Mouse (Mus musculus) splenic B cell, adult 2 months (primary cell): ENCODE measurements around the gene Hoxa11.

Experiments
- DNase-seq: peaks from one replicate; pipeline ENCODE4 v3.0.0-alpha.2; 2011; ENCODE audit warnings: low read depth, low spot score
- H3K27me3 ChIP-seq: 2 replicates; pipeline ENCODE4 v1.6.1; 2012; ENCODE audit warnings: mild to moderate bottlenecking, low read length, moderate library complexity, mixed read lengths; ENCODE audit not compliant: control insufficient read depth, poor library complexity, insufficient read depth, severe bottlenecking
- H3K36me3 ChIP-seq: 2 replicates; pipeline ENCODE4 v1.6.1; 2012; ENCODE audit warnings: mild to moderate bottlenecking, low read length, moderate library complexity, mixed read lengths; ENCODE audit not compliant: control insufficient read depth, poor library complexity, insufficient read depth, severe bottlenecking

Gene Hoxa11

DNA sequence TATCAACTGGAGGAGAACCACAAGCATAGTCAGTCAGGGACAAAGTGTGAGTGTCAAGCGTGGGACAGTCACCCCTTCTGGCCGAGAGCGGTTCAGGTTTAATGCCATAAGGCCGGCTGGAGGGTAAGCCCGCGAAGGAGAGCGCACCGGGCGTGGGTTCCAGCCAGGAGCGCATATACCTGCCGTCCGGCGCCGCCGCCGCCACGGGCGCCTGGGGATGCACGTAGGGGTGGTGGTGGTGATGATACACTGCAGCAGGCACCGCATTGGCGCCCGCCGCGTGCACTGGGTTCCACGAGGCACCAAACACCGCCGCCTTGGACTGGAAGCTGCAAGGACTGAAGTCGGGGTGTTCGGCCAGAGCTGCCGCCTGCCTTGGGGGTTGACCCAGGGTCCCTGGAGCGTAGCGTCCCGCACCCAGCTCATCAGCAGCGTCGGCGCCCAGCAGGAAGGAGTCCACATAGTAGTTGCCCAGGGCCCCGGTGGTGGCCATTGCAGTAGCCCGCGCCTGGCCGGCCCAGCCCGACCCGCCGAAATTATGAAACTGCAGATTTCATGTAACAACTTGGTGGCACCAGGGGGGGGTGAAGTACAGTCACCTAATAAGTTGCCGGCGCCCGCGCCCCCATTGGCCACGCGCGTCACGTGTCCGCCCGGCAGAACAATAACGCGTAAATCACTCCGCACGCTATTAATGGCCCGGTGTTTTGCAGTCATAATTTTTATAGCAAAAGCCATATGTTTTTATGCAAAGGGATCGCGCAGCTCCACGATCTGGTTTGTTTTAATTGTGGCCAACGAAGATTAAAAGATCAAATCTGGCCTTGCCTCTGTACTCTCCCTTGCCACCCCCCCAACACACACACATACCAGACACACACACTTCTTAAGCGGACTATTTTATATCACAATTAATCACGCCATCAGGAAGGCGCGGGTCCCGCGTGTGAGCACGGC, 19.7 kb downstream of the Hoxa11 start:
- Histone ChIP-seq H3K27me3 (peaks cover 5% of the 10 kb centered on the region), H3K36me3 (no peaks in the 10 kb centered on the region)
- no peak for DNase-seq

DNA sequence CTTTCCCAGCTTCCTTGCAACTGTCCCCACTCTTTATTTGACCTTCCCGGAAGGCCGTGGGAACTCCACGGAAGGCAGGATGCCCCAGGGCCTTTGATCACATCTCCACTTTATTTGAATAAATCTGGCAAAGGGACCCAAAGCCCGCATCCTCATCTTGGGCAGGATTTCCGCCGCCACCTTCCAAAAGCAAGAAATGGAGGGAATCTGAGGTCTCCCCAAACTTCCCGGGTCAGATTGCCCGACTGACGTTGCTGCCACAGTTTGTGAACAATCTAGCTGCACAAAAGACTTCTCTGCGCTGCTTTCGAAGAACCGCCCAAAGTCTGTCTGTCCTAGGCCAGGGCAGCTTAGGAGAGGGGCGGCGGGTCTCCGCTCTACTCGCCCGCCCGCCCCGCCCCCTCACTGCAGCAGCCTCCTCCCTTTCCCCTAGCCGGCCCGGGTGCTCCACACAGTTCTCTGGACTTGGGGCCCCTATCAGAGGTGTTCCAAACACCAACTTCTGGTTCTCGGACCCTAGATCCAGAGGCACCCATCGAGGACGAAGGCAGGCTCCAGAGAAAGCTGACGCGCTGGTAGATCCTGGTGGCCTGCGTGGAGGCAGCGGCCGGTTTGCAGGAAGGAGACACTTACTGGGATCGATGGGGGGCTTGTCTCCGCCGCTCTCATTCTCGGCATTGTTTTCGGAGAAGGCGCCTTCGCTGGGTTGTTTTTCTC, 20.6 kb downstream of the Hoxa11 start:
- Histone ChIP-seq H3K36me3 (no peaks in the 10 kb centered on the region), H3K27me3 (peaks cover 5% of the 10 kb centered on the region)
- peak; percentile 20 for DNase-seq

DNA sequence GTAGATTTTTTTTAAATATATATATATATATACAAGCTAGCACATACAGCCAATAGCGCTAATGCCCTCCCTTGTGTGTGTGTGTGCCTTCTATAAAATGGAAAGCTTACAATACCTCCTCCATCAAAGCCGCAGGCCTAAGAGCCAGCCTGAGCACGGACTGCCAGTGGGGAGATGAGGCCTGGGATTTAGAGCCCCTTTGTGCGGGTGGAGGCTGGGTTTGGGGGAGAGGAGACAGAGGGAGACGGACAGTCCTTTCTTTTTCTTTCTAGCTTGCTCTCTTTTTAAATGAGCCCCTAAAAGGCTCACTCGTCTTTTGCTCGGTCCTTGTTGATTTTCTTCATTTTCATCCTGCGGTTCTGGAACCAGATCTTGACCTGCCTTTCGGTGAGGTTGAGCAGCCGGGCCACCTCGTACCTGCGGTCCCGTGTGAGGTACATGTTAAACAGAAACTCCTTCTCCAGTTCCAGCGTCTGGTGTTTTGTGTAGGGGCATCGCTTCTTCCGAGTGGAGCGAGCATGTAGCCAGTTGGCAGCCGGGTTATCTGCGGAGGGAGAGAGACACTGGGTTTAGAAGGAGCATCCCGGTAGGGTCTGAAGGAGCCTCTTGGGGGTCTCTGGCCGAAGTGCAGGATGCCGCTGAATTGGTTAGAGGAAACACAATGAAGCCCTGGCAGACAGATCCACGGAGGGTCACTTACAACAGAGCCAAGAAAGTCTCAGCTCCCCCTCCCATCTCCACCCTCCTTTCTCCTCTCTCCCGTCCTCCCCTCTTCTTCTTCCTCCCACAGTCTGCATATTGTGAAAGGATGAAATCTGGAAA, 21.5 kb downstream of the Hoxa11 start:
- Histone ChIP-seq H3K36me3 (no peaks in the 10 kb centered on the region), H3K27me3 (peaks cover 4% of the 10 kb centered on the region)
- peak; percentile 26 for DNase-seq

DNA sequence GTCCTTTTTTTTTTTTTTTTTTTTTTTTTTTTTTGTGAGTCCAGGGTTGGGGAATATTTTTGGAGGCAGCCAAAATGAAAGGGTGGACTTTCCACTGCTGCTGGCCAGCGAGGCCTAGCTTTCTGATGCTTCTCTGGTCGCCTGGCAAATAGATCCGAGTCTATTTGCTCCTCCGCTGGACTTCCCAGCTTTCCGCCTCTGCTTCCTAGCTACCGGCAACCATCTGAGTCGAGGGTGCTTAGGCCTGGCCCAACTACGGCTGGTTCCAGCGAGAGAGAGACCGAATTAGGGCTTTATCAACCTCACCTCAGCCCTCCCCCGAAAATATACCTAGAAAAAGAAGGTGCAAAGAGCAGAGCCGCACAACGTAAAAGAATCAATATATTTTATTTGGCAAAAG, 22.9 kb downstream of the Hoxa11 start:
- no peaks in the 10 kb centered on the region for H3K36me3 ChIP-seq
- DNase-seq = no peak
- peaks cover 5% of the 10 kb centered on the region for H3K27me3 ChIP-seq

DNA sequence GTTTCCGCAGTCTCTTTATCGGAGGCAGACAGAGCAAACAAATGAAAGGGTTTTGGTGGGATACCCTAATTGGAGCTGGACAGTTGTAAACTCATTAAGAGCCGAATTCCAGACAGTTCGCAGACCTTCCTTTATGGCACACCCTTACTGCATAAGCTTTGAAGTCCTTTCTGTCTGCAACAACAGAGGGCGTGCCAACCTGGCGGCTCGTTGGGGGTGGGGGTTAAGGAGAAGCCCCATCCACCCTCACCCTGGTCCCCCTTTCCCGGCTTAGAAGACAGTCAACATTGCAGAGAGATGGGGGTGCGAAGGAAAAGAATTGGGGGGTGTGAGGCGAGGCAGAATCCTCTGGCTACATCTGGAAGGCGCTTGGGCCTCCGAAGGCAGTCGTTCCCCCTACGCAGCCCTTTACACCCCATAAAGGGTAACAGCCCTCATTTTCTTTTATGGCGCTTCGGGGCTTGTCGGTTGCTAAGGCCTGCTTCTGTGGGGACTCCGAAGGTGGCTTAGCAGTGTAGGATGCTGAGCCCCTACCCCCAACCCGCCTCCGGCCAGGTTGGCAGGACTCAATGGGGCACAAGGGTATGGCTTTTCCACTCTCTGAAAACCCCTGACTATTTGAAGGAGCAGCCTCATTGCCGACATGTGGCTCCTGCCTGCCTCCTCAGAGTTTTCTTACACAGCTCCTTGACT, 23.5 kb downstream of the Hoxa11 start:
- no peak for DNase-seq
- H3K27me3 ChIP-seq = peaks cover 5% of the 10 kb centered on the region
- H3K36me3 ChIP-seq = no peaks in the 10 kb centered on the region

DNA sequence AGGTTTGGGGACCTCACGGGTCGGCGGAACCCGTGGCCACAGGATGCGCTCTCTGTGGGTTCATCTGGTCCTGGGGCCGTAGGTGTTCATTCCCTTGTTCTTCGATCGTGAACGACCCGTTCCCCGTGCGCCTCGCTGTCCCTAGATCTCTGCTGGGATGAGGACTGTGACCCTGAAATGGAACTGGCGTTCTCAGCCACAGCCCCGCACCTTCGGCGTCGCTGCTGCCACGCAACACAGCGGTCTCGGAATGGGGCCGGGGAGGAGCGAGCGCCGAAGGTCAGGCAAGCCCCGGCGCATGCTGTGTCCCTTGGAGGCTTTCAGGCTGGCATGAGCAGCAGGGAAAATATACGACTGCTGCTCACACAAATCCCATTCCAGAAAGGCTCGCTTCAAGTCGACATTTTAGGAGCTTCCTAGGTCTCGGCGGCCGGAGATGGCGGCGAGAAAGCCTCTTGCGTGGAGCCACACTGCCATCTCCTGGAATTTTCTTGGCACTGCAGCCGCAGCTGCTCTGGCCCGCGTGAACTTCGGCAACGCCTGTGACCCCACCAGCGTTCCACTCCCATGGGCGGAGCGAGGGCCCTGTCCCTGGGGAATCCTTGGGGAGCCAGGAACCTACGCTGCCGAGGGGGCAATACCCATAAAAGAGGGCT, 24.1 kb downstream of the Hoxa11 start, which contains the start of gene Hoxa7:
Hoxa7 (minus strand) TSS at position 518 of the 656 bp plus-strand sequence.
- peak; percentile 90 for DNase-seq
- peaks cover 5% of the 10 kb centered on the region for H3K27me3 ChIP-seq
- H3K36me3 ChIP-seq = no peaks in the 10 kb centered on the region

DNA sequence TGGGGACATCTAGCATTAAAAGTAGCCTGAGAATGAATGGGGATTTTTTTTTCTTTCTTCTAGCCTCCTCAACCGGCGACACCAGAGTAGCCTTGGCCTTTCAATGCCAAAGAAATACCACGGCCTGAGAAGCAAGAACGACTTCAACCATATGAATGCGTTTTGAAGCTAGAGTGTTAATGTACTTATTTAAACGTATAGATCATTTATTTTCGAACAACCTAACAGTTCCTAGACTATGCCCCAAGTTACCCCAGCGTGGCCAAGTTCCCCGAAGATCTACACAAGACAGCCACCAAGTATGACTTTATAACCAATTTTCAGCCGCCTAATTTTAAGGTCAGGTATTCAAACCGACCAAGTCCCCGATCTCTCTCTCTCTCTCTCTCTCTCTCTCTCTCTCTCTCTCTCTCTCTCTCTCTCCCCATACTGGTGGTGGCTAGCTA, 24.7 kb downstream of the Hoxa11 start:
- H3K27me3 ChIP-seq = peaks cover 5% of the 10 kb centered on the region
- DNase-seq = no peak
- no peaks in the 10 kb centered on the region for H3K36me3 ChIP-seq

DNA sequence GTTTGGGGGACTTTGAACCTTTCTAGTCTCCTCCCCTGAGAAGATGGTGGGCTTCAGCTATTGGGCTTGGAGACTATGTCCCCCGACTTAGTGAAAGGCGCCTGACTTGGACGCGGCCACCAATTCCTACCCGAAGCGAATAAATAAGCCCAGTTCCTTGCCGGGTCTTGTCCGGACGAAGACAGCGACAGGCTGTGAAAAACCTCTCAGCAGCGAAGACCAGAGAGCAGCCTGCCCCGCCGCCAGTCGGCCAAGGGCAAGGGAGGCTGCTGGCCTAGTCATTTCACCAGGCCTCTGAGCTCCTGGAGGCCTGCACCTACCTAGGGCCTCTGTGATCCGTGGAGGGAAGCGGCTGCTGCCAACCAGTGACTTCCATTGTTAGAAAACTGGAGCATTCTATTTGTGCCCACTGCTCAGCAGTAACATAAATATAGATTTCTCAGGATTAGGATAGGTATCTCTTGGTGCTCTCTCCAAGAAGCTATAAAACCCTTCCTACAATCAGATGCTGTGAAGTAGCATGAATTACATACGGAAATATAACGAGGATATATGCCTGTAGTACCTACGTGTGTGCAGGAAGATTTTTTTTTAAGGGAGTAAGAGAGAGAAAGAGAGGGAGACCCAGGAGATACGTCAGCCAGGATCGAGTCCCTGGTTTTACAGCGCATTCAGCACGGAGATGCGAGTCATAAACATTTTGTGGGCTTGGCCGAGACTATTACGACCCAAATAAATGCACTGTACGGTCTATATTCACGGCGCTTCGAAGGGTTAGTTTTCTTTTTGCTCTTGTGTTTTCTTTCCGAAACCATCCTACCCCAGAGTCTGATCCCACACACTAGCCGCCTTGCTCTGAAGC, 25.4 kb downstream of the Hoxa11 start:
- DNase-seq = no peak
- peaks cover 5% of the 10 kb centered on the region for H3K27me3 ChIP-seq
- H3K36me3 ChIP-seq = no peaks in the 10 kb centered on the region

DNA sequence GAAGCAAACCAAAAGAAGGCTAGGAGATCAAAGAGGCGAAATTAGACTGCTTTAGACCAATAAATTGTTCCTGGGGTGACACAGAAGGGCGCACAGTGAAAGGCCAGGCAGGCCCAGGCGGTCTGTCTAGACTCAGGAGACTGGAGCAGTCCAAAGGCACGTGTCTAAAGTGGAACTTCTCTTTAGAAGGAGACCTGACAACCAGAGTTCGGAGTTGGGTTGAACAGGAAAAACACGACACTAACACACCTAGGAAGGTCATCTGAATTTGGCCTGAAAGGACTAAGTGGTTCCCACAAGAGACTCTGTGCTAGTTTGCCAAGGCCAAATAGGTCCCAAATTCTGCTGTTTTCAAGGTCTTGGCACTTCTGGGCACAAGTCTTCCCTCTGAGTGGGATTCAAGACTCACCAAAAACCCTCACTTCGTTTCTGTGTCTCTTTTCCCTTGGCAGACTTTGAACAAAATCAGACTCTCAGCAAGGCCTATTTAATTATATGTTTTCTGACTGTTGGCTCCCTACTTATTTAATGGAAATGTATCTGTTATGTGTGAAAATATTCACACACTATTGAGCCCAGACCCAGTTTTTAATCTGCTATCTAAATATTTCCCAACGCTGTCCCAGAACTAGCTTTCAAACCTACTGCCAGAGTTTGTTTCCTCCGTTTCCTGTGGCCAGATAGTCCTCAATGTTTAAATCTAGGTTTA, 26.2 kb downstream of the Hoxa11 start:
- no peak for DNase-seq
- H3K27me3 ChIP-seq = peaks cover 5% of the 10 kb centered on the region
- no peaks in the 10 kb centered on the region for H3K36me3 ChIP-seq

DNA sequence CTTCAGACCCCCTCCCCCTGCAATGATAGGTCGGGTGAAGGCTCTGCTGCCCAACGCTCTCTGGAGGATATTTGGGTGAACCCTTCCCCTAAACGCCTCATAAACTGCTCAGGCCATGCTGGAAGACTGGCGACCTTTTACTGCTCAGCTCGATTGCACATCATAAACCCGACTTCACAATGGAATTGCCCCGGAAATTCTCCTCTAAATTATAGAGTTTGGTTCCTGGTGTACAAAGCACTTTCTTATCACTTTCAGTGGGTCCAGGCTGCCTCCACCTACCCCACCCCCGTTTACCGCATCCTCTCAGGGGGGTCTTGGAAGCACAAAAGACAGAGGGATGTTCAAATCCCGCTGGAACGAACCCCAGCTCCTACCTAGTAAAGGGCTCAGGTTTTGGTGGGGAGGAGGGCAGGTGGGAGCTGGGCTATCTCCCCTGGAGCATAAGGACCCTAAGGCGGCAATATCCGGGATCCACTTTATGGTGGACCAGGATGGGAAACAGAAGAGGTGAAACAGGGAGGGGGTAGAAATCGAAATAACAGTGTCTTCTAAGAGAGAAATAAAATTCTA, 26.9 kb downstream of the Hoxa11 start:
- no peak for DNase-seq
- Histone ChIP-seq H3K27me3 (peaks cover 5% of the 10 kb centered on the region), H3K36me3 (no peaks in the 10 kb centered on the region)

DNA sequence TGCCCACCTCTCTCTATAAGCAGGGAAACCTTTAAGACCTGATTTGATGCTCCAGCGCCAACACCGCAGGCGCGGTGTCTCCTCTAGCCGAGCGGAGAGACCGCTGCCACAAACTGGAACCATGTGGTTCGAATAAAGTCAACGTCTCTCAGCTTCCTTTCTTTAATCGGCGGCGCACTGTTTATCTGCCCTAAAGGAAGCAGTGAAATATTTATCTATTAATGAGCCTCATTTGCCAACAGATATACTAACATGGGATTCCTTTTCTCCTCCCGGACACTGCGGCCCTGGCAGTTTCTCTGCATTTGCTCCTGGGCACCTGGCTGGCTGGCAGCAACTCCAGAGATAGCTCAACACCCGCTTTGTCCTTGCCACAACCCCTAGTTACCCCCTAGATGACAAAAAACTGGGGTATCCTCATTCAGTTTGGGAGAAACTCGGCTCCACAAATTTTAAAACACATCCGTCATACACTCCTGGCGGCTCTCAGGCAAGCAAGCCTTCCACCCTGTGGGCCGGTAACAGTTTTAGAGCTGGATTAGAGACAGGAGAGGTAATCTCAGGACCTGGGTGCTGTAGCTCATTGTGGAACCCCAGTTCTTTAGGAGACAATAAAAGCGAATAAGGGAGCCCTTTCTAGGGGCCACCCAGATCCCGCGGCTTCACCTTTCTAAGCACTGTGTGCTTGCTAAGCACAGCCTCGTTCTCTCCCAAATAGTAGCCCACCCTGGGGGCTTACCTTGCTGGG, 27.5 kb downstream of the Hoxa11 start:
- peaks cover 7% of the 10 kb centered on the region for H3K27me3 ChIP-seq
- DNase-seq = no peak
- no peaks in the 10 kb centered on the region for H3K36me3 ChIP-seq

DNA sequence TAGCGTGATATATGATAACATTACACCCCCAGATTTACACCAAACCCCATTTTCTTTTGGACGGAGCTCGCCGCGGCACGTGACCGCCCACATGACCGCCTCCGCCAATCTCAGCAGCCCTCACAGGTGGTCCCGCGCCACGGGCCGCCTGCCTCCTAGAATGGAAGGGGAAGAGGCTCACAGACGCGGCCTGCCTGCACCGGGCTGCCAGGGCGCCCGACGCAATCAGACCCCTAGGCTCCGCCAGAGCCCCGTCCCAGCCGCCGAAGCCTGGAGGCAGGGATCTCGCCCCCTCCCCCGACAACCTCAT, 28.2 kb downstream of the Hoxa11 start:
- Histone ChIP-seq H3K27me3 (peaks cover 4% of the 10 kb centered on the region), H3K36me3 (no peaks in the 10 kb centered on the region)
- peak; percentile 60 for DNase-seq
